Mouse (Mus musculus): ENCODE data around the gene Ackr4. TPM values are rescaled to one million over a fixed set of nuclear protein-coding genes. Genes with fewer than 3 reads are reported as not detected.

Gene Ackr4
- polyA plus RNA-seq, 1 experiment from 2014 or later, result 0.46 TPM

DNA sequence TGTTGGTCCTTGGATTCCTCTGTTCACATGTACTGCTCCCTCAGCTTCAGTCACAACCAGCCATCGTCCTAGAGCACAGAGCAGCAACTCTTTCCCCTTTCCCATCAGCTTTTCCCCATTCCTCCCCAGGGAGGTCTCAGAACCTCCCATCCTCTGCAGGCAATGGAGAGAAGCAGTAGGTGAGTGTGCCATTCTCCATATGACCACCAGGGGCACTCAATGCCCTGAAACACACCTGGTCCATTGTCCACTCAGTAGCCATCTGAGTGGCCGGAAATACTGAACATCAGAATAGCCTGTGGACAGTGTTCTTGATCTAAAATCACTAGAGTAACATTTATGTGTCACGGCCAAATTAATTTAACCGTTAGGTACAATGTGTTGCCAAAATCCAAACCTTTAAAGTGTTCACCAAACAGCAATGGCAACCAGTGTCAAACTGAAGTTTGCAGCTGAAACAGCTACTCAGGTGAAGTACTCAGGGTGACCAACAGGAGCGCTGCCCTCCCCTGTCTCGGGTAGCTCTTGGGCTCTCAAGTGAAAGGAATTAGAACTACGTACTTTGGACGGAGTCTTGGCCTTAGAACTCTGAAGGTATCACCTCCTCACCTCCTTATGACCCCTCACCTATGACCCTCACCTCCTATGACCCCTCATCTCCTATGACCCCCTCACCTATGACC is 17.7 kb upstream of the Ackr4 start:
- no peaks in the 10 kb centered on the region for H3K9me3 ChIP-seq
- no peaks in the 10 kb centered on the region for H3K4me1 ChIP-seq
- H3K36me3 ChIP-seq (replicated peaks), result no peaks in the 10 kb centered on the region
- no peaks in the 10 kb centered on the region for H3K27me3 ChIP-seq (ENCODE audit: poor library complexity, severe bottlenecking)
- WGBS, result 82% methylated on average over 8 of the region's 8 CpGs
- no peak overlapping the region for H3K4me3 ChIP-seq
- no peak for DNase-seq (ENCODE audit: extremely low spot score, low spot score)
- H3K27ac ChIP-seq, result no peak overlapping the region

DNA sequence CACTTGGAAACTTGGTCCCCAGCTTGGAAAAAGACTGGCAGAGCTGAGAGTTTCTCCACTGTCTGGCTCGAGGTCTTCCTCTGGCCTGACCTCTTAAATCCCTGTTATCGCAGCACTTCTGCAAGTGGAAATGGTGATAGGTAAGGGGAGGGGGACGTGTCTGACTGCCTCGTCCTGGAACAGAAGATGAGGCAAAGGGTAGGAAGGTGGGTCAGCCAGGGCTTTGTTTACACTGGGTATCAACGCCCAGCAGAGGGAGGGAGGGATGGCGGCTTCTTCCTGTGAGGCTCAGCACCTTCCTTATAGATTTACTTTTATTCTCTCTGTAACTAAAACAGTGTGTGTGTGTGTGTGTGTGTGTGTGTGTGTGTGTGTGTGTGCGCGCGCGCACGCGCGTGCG is 16.1 kb upstream of the Ackr4 start:
- Histone ChIP-seq H3K27ac (no peak overlapping the region), H3K4me1 (no peaks in the 10 kb centered on the region), H3K27me3 (ENCODE audit: poor library complexity, severe bottlenecking) (no peaks in the 10 kb centered on the region), H3K4me3 (no peak overlapping the region), H3K36me3 (replicated peaks) (no peaks in the 10 kb centered on the region), H3K9me3 (no peaks in the 10 kb centered on the region)
- DNase-seq (ENCODE audit: extremely low spot score, low spot score), result no peak
- whole genome bisulfite sequencing, result 89% methylated on average over 14 of the region's 14 CpGs

DNA sequence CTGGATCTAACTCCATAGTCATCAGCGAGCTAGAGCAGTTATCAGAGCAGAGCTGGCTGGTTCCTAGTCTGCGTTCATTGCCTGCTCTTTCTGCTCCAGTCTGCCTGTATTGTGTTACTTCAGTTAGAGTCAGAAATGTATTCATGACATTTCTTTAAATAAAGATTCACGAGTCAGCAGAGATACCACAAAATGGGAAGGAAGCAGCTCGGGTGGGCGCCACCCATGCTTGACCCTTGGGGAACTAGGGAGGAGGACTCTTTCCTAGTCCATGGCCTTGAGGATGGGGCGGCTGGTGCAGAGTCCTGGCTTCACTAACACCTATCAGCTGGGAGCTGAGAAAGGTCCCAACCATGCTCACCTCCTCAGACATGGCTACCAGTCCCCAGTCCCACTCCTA is 13.6 kb upstream of the Ackr4 start:
- Histone ChIP-seq H3K9me3 (no peaks in the 10 kb centered on the region), H3K4me3 (no peak overlapping the region), H3K27me3 (ENCODE audit: poor library complexity, severe bottlenecking) (no peaks in the 10 kb centered on the region), H3K27ac (no peak overlapping the region), H3K4me1 (no peaks in the 10 kb centered on the region), H3K36me3 (replicated peaks) (no peaks in the 10 kb centered on the region)
- whole genome bisulfite sequencing, result 86% methylated on average over 6 of the region's 6 CpGs
- DNase-seq (ENCODE audit: extremely low spot score, low spot score), result no peak

DNA sequence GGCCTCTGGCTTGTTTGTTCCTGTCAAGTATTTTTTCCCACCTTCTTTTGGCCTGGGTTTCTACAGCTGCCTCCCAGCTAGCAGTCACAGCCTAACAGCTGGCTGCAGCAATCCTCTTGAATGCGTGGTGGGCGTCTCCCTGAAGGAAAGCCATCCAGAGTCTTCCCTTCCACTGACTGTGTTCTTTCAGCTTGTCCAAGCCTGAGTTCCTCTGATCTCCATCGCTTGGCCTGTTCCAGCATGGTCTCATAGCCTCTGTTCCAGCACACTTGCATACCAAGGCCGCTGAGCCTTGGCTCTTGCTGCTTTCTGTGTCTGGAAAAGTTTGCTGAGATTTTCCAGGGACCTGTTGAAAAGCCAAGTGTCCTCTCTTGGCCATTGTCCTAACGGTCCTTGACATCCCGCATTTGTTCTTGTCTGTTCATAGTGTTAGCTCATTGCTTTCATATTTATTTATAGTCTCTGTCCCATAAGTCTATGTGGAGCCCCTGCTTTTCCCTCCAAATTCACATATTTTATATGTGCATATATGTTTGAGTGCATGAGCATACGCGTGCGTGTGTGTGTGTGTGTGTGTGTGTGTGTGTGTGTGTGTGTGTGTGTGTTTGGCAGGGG is 3.5 kb upstream of the Ackr4 start:
- Histone ChIP-seq H3K4me3 (no peak overlapping the region), H3K9me3 (no peaks in the 10 kb centered on the region), H3K36me3 (replicated peaks) (no peaks in the 10 kb centered on the region), H3K27ac (no peak overlapping the region), H3K4me1 (peaks cover 35% of the 10 kb centered on the region), H3K27me3 (ENCODE audit: poor library complexity, severe bottlenecking) (no peaks in the 10 kb centered on the region)
- 86% methylated on average over 9 of the region's 9 CpGs for WGBS
- DNase-seq (ENCODE audit: extremely low spot score, low spot score), result no peak

DNA sequence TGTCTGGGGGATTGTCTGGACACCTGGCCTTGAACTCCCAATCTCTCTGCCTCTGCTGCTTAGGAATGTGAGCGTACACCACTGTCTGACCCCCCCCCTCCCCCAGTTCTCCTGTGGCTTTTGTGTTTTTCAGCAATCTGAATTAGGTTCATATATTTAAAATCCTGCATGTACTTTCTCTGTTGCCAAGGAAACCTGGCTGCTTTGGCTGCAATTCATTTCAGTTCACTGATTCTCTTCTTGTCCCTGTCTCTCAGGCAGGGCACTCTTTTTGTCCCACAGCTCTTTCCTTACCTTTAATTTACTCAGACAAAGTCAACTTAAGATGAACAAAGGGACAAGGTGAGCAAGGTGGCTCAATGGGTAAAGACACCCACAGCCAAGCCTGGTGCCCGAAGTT is 1.4 kb upstream of the Ackr4 start:
- Histone ChIP-seq H3K4me1 (peaks cover 54% of the 10 kb centered on the region), H3K27me3 (ENCODE audit: poor library complexity, severe bottlenecking) (no peaks in the 10 kb centered on the region), H3K36me3 (replicated peaks) (no peaks in the 10 kb centered on the region), H3K9me3 (no peaks in the 10 kb centered on the region), H3K4me3 (no peak overlapping the region), H3K27ac (peak overlapping the region; percentile 75)
- WGBS, result 50% methylated on average over 2 of the region's 2 CpGs
- DNase-seq (ENCODE audit: extremely low spot score, low spot score), result no peak

DNA sequence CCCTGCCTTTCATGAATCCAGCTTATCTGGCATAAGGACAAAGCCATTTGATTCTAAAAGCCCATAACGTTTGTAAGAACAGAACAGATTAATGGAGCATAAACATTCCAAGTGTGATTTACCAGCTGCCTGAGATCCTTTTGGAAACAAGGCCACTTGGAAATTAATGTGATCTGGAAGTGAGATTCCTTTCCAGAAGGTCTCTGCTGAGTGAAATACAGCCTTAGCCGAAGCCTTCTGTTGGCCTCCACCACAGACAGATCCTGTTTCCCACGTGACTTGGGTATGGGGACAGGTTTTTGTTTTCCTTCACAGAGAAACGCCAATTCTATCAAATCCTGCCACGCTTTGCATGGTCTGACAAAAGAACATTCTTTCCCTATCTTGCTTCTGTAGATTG is 3.1 kb downstream of the Ackr4 start:
- Histone ChIP-seq H3K9me3 (no peaks in the 10 kb centered on the region), H3K4me3 (no peak overlapping the region), H3K36me3 (replicated peaks) (no peaks in the 10 kb centered on the region), H3K27me3 (ENCODE audit: poor library complexity, severe bottlenecking) (no peaks in the 10 kb centered on the region), H3K4me1 (peaks cover 52% of the 10 kb centered on the region), H3K27ac (0 out of 2 replicates have a peak overlapping the region, but pooled peaks have one; percentile 48)
- WGBS, result 57% methylated on average over 5 of the region's 5 CpGs
- DNase-seq (ENCODE audit: extremely low spot score, low spot score), result no peak

DNA sequence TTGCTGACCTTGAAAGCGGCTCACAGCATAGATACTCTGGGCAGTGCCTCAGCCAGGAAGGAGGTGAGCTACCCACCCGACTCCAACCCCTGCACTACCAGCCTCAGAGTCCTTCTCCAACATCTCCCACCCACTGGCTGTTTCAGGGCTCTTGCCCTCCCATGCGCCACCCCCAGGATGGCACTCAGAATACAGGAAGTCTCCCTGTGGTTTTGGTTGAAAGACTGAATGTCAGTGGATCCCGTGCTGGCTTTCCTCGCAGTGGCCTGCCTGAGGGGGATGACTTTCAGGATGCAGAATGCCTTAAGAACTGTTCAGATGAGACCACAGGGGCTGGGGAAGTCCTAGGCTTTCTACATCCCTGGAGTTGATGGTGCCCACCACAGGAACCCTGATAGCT is 3.6 kb downstream of the Ackr4 start:
- 79% methylated on average over 5 of the region's 5 CpGs for WGBS
- Histone ChIP-seq H3K36me3 (replicated peaks) (no peaks in the 10 kb centered on the region), H3K9me3 (no peaks in the 10 kb centered on the region), H3K4me1 (peaks cover 47% of the 10 kb centered on the region), H3K27me3 (ENCODE audit: poor library complexity, severe bottlenecking) (no peaks in the 10 kb centered on the region), H3K4me3 (no peak overlapping the region), H3K27ac (peak overlapping the region; percentile 27)
- no peak for DNase-seq (ENCODE audit: extremely low spot score, low spot score)

DNA sequence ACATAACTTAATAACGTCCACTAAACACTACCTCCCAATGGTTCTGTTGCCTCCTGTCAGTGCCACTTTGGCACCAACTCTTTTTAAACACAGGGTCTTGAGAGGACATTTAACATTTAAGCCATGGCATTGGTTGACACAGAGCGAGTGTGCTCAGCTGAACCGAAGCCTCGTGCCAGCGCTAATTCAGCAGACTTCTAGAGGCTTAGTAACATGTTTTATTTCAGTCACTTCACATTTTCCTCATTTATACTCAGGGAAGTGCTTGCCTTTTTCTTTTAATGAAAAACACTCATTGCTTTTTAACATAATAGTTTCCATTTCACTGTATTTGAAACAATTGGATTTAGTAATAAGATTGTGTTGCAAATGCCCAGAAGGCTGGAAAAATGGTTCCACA is 17.6 kb downstream of the Ackr4 start:
- WGBS, result 90% methylated on average over 5 of the region's 5 CpGs
- Histone ChIP-seq H3K9me3 (no peaks in the 10 kb centered on the region; the same call in 1 of the 2 replicates), H3K27me3 (ENCODE audit: poor library complexity, severe bottlenecking) (no peaks in the 10 kb centered on the region), H3K4me1 (no peaks in the 10 kb centered on the region), H3K27ac (no peak overlapping the region), H3K36me3 (replicated peaks) (no peaks in the 10 kb centered on the region), H3K4me3 (no peak overlapping the region)
- DNase-seq (ENCODE audit: extremely low spot score, low spot score), result no peak

DNA sequence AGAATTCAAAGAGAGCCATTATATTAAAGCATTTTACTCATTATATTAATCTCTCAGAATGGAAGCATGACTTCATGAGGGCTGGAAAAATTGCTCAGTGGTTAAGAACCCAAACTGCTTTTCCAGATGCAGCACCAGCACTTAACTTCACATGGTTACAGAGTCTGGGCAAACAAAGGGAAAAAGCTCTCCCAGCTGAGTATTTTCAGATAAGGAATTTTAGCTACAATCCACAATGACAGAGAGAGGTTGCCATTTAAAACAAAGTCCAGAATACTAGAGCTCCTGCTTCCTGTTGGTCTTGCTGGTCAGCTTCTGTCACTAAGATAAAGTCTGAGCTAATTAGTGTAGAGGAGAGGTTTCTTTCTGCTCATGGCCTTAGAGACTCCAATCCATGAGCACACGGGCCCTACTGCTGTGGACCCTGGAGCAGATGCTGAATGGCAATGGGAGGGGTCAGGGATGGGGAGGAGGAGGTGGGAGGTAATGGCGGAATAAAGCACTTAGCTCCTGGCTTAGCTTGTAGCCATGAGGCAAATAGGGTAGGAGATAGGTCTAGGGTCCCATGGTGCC is 18.1 kb downstream of the Ackr4 start:
- Histone ChIP-seq H3K27ac (no peak overlapping the region), H3K36me3 (replicated peaks) (no peaks in the 10 kb centered on the region), H3K9me3 (no peaks in the 10 kb centered on the region; the same call in 1 of the 2 replicates), H3K27me3 (ENCODE audit: poor library complexity, severe bottlenecking) (no peaks in the 10 kb centered on the region), H3K4me1 (no peaks in the 10 kb centered on the region), H3K4me3 (no peak overlapping the region)
- DNase-seq (ENCODE audit: extremely low spot score, low spot score), result no peak
- WGBS, result 66% methylated on average over 2 of the region's 2 CpGs

DNA sequence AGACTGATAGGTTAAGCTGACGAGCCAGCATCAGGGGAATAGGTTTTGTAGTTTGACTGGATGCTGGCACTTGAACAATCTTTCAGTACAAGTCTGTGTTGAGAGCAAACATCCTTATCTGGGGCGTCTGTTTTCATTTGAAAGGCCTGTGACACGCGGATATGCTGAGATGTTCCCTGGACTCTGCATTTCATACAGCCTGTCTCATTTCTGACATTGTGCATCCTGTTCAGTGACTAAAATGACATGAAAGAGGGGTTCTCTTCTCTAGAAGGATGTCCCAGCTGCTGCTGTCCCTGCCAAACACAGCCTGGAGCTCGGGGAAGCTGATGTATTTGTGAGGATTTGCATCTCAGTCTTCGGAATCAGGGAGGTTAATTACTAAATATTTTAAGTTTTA is 19.3 kb downstream of the Ackr4 start:
- 86% methylated on average over 6 of the region's 6 CpGs for WGBS

DNA sequence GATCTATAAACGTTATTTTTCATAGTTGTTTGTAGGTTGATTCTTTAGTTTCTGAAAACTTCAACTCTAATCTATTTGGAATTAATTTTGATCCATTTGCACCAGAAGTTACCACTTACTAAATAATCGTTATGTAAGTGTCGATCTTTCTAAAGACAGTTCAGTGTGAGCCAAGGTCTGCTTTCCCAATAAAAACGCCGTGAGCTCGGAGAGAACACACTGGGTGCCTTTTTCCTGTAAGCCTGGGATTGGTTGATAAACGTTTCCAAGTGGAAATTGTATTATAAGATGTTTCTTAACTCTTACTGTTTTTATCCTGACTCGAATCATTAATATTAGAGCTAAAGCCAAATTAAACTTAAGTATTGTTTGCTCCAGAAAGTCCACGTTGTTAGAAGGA is 19.8 kb downstream of the Ackr4 start:
- Histone ChIP-seq H3K27ac (no peak overlapping the region), H3K4me3 (no peak overlapping the region), H3K9me3 (no peaks in the 10 kb centered on the region; the same call in 1 of the 2 replicates), H3K27me3 (ENCODE audit: poor library complexity, severe bottlenecking) (no peaks in the 10 kb centered on the region), H3K4me1 (peaks cover 16% of the 10 kb centered on the region), H3K36me3 (replicated peaks) (no peaks in the 10 kb centered on the region)
- no peak for DNase-seq (ENCODE audit: extremely low spot score, low spot score)
- 92% methylated on average over 9 of the region's 9 CpGs for WGBS

More for the DNA sequence above, 19.3 kb downstream of the Ackr4 start:
- Histone ChIP-seq H3K4me1 (peaks cover 10% of the 10 kb centered on the region), H3K27me3 (ENCODE audit: poor library complexity, severe bottlenecking) (no peaks in the 10 kb centered on the region), H3K9me3 (no peaks in the 10 kb centered on the region; the same call in 1 of the 2 replicates), H3K4me3 (no peak overlapping the region), H3K36me3 (replicated peaks) (no peaks in the 10 kb centered on the region), H3K27ac (no peak overlapping the region)
- DNase-seq (ENCODE audit: extremely low spot score, low spot score), result no peak

DNA sequence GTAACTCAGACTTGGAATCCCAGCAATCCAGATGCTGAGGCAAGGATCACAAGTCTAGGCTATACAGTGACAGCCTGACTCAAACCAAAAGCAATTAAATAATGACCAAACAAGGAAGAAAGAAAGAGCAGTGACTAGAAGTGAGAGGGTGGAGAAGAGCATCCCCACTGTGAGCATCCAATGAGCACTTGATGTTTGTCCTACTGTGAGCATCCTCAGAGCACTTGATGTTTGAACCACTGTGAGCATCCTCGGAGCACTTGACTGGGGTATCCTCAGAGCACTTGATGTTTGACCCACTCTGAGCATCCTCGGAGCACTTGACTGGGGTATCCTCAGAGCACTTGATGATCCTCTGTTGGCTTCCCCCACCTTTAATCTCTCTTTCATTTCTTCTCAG is 21.7 kb downstream of the Ackr4 start:
- H3K36me3 ChIP-seq (replicated peaks), result no peaks in the 10 kb centered on the region
- H3K4me1 ChIP-seq, result peaks cover 16% of the 10 kb centered on the region
- H3K27me3 ChIP-seq (ENCODE audit: poor library complexity, severe bottlenecking), result no peaks in the 10 kb centered on the region
- DNase-seq (ENCODE audit: extremely low spot score, low spot score), result no peak
- WGBS, result 90% methylated on average over 2 of the region's 2 CpGs
- H3K4me3 ChIP-seq, result no peak overlapping the region
- no peak overlapping the region for H3K27ac ChIP-seq
- H3K9me3 ChIP-seq, result no peaks in the 10 kb centered on the region

DNA sequence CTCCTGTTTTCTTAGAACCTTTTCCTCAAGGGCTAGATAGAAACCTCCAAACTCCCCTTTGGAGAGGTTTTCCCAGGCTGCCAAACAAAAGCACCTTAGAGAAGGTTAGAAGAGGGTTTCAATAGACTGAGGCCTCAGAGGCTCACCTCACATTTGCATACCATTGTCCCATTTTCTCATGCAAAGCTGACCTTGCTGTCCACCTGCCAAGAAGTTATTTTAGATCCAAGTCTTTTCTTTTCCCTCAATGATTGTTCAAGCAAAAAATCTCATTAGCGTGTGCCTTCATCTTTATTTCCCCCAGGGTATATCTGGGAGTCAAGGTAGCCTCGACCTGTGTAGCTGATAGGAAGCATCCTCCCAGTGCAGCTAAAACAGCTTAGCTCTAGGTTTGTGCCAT is 23.8 kb downstream of the Ackr4 start:
- Histone ChIP-seq H3K4me1 (peaks cover 16% of the 10 kb centered on the region), H3K27me3 (ENCODE audit: poor library complexity, severe bottlenecking) (no peaks in the 10 kb centered on the region), H3K9me3 (no peaks in the 10 kb centered on the region), H3K27ac (no peak overlapping the region), H3K4me3 (no peak overlapping the region), H3K36me3 (replicated peaks) (no peaks in the 10 kb centered on the region)
- DNase-seq (ENCODE audit: extremely low spot score, low spot score), result no peak
- 20% methylated on average over 2 of the region's 2 CpGs for WGBS

Measured in forebrain, embryonic 10.5 days (tissue).